Mouse (Mus musculus) adrenal gland, postnatal 10 days (tissue): ENCODE measurements around the gene Stat1. TPM values are rescaled to one million over a fixed set of nuclear protein-coding genes. Genes with fewer than 3 reads are reported as not detected.
A peak's percentile ranks its signal among the peaks of the same experiment; 100 is the strongest.

Source experiments
- DNase-seq: peaks from one replicate; pipeline ENCODE4 v3.0.0; 2021; ENCODE audit warnings: mixed read lengths
- total RNA-seq, 2 experiments: library from RNA; stranded (reverse); gene quantifications; 2 replicates each; pipeline ENCODE4 v1.2.3; 2021

Stat1 gene
- total RNA-seq, 2 experiments from 2014 or later, result 42.6 to 52.4 TPM

GRCm38 (mm10) chr1:52161151-52161550 lies 41.9 kb downstream of the Stat1 start:
- peak; percentile 24 for DNase-seq

- no peak for DNase-seq
Observed at GRCm38 (mm10) chr1:52163707-52164457, 44.6 kb downstream of the Stat1 start.

- peak; percentile 21 for DNase-seq
Observed at GRCm38 (mm10) chr1:52166652-52167220, 47.5 kb downstream of the Stat1 start.

- peak; percentile 61 for DNase-seq
Observed at GRCm38 (mm10) chr1:52170057-52170456, 50.8 kb downstream of the Stat1 start.

- DNase-seq, result no peak
Observed at GRCm38 (mm10) chr1:52170747-52171146, 51.5 kb downstream of the Stat1 start.

GRCm38 (mm10) chr1:52171271-52171670 lies 52.0 kb downstream of the Stat1 start:
- DNase-seq, result no peak

GRCm38 (mm10) chr1:52175321-52175720 lies 56.1 kb downstream of the Stat1 start:
- no peak for DNase-seq

- no peak for DNase-seq
Observed at GRCm38 (mm10) chr1:52175983-52176382, 56.7 kb downstream of the Stat1 start.

- no peak for DNase-seq
Observed at GRCm38 (mm10) chr1:52176999-52177398, 57.8 kb downstream of the Stat1 start.

- no peak for DNase-seq
Observed at GRCm38 (mm10) chr1:52179939-52180568, 60.8 kb downstream of the Stat1 start.

- no peak for DNase-seq
Observed at GRCm38 (mm10) chr1:52181994-52182393, 62.8 kb downstream of the Stat1 start.

- no peak for DNase-seq
Observed at GRCm38 (mm10) chr1:52182992-52183391, 63.8 kb downstream of the Stat1 start.

Other genes with a start within 250 kb of the Stat1 start
- gene Myo1b, start 203.4 kb upstream of the Stat1 start, total RNA-seq, result 10 to 100 TPM; 82.6 to 87.9 TPM
- 1 to 10 TPM; 1.7 to 2.1 TPM for gene Stat4, start 132.3 kb upstream of the Stat1 start, total RNA-seq
- gene Gls, start 113.8 kb downstream of the Stat1 start, total RNA-seq, result 100 to 1,000 TPM in 1 of 2 experiments, 10 to 100 TPM in 1; 78.0 to 105 TPM